Mouse (Mus musculus): Measurements from ENCODE around the gene Anapc5.

DNA sequence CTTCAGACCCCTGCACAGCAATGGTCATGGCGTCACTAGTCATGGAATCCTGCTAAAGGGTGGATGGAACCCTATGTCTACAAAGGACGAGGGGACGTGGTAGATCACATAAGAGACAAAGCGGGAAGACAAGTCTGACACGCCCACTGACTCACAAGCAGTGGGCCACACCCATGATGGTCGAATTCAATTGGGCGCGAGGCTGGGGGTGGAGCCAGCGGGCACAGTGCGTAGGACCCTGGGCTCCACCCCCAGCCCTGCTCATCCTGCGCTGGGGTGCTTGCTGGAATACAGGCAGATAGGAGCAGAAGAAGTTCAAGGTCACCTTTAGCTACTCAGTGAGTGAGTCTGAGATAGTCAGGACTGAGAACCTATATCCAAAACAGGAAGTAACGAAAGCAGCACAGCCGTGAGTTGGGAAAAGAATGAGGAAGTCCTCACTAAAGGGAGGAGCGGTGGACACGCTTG lies 52.0 kb downstream of the Anapc5 start:
- TF ChIP-seq CTCF (IDR thresholded peaks at IDR 0.05; ENCODE audit: low read depth) (no peak), EP300 (IDR thresholded peaks at IDR 0.05; ENCODE audit: low read depth) (no peak)
